23 mouse cellular contexts compared by ENCODE assay signal in genomic region chr11:20017937-20018336, GRCm38 (mm10).
"Had no signal": no experiment of that assay in that cellular context is flagged by ENCODE, and none has a peak within 500 bp of the region (broad histone marks: within the 10 kb centered on the region; RNA-seq: fewer than 3 reads in every experiment).

No protein-coding gene starts in this region.

- H3K27me3 ChIP-seq: heart, embryonic 13.5 days; heart, embryonic 15.5 days; hindbrain, embryonic 13.5 days; hindbrain, embryonic 15.5 days; limb, embryonic 13.5 days; limb, embryonic 15.5 days; liver, embryonic 13.5 days had no signal

- ATAC-seq: hindbrain, postnatal 0 days; intestine, embryonic 16.5 days had no signal

- H3K4me1 ChIP-seq: heart, embryonic 13.5 days; heart, embryonic 15.5 days; hindbrain, embryonic 13.5 days; hindbrain, embryonic 15.5 days; limb, embryonic 13.5 days; limb, embryonic 15.5 days had no signal

- H3K4me3 ChIP-seq: heart, adult 2 months; heart, embryonic 13.5 days; heart, embryonic 15.5 days; hindbrain, embryonic 13.5 days; hindbrain, embryonic 15.5 days; limb, embryonic 13.5 days; limb, embryonic 15.5 days; liver, embryonic 13.5 days had no signal

- H3K27ac ChIP-seq: heart, adult 2 months; heart, embryonic 13.5 days; heart, embryonic 15.5 days; hindbrain, embryonic 13.5 days; hindbrain, embryonic 15.5 days; hindbrain, postnatal 0 days; kidney, postnatal 0 days; limb, embryonic 13.5 days; limb, embryonic 15.5 days; liver, embryonic 13.5 days had no signal

- H3K4me2 ChIP-seq: heart, embryonic 11.5 days; heart, embryonic 13.5 days; heart, embryonic 15.5 days; hindbrain, embryonic 13.5 days; hindbrain, embryonic 15.5 days; limb, embryonic 13.5 days; limb, embryonic 15.5 days; liver, embryonic 13.5 days had no signal

- H3K9ac ChIP-seq: heart, embryonic 13.5 days; heart, embryonic 15.5 days; hindbrain, embryonic 13.5 days; hindbrain, embryonic 15.5 days; limb, embryonic 13.5 days; limb, embryonic 15.5 days; liver, embryonic 13.5 days had no signal

- DNase-seq: gastrocnemius, postnatal 14 days; gastrocnemius, postnatal 36 days; heart, adult 2 months; heart, postnatal 14 days; heart, postnatal 36 days; kidney, adult 11 months; kidney, adult 8-10 months; kidney, postnatal 14 days; kidney, postnatal 36 days; layer of hippocampus, adult 9-11 months; layer of hippocampus, postnatal 36 days; left cerebral cortex, postnatal 4 days; liver, embryonic 13.5 days had no signal
